In genomic region chr11:88009542-88010190, GRCm38 (mm10) we compare ENCODE assay signal across 7 mouse cellular contexts. TPM values are rescaled to one million over a fixed set of nuclear protein-coding genes. Genes with fewer than 3 reads are reported as not detected.
DNase-seq lines count a peak whose midpoint lies in the region; ATAC-seq and TF ChIP-seq lines count a peak whose summit lies in the region.

No protein-coding gene starts in this region.

- H3K27me3 ChIP-seq in forebrain, embryonic 15.5 days, result no peaks in the 10 kb centered on the region
- no peaks in the 10 kb centered on the region for H3K27me3 ChIP-seq in intestine, embryonic 15.5 days (replicated peaks)
- H3K27me3 ChIP-seq in lung, postnatal 0 days (replicated peaks; ENCODE audit: insufficient read depth, low read length), result no peaks in the 10 kb centered on the region

- H3K9ac ChIP-seq in forebrain, embryonic 15.5 days (replicated peaks), result no peak overlapping the region
- no peak overlapping the region for H3K9ac ChIP-seq in intestine, embryonic 15.5 days
- no peak overlapping the region for H3K9ac ChIP-seq in lung, postnatal 0 days (replicated peaks; ENCODE audit: low read depth)

- TF ChIP-seq EP300 in lung, postnatal 0 days (IDR thresholded peaks at IDR 0.05), result no peak

- H3K36me3 ChIP-seq in forebrain, embryonic 15.5 days, result no peaks in the 10 kb centered on the region
- no peaks in the 10 kb centered on the region for H3K36me3 ChIP-seq in intestine, embryonic 15.5 days
- no peaks in the 10 kb centered on the region for H3K36me3 ChIP-seq in lung, postnatal 0 days (ENCODE audit: insufficient read depth, low read length)

- ATAC-seq in forebrain, embryonic 15.5 days (replicated peaks), result peak; percentile 92
- peak; percentile 39; the same call in 1 of the 2 replicates for ATAC-seq in intestine, embryonic 15.5 days
- ATAC-seq in lung, postnatal 0 days, result no peak

- peak; percentile 51 for DNase-seq in testis, postnatal 10 days (ENCODE audit: low spot score)
- no peak for DNase-seq in testis, postnatal 14 days (ENCODE audit: low spot score)
- DNase-seq in lung, postnatal 0 days (ENCODE audit: low spot score), result no peak
- peak; percentile 60 for DNase-seq in right cerebral cortex, postnatal 4 days
- DNase-seq in gastrocnemius, adult 18-20 months (ENCODE audit: low spot score), result no peak

- peak overlapping the region; percentile 27 for H3K4me2 ChIP-seq in forebrain, embryonic 15.5 days (replicated peaks)
- peak overlapping the region; percentile 33 for H3K4me2 ChIP-seq in intestine, embryonic 15.5 days (replicated peaks)
- 0 out of 2 replicates have a peak overlapping the region, but pooled peaks have one; percentile 11 for H3K4me2 ChIP-seq in lung, postnatal 0 days (replicated peaks; ENCODE audit: low read depth, low read length)

- H3K27ac ChIP-seq in forebrain, embryonic 15.5 days (replicated peaks), result peak overlapping the region; percentile 46
- no peak overlapping the region for H3K27ac ChIP-seq in intestine, embryonic 15.5 days
- no peak overlapping the region for H3K27ac ChIP-seq in lung, postnatal 0 days (ENCODE audit: low read length)

- no peak for TF ChIP-seq CTCF in lung, postnatal 0 days (IDR thresholded peaks at IDR 0.05)

- 13% methylated on average over 16 of the region's 16 CpGs for WGBS in forebrain, embryonic 15.5 days
- WGBS in intestine, embryonic 15.5 days, result 22% methylated on average over 16 of the region's 16 CpGs
- 21% methylated on average over 16 of the region's 16 CpGs for WGBS in lung, postnatal 0 days

- H3K4me1 ChIP-seq in forebrain, embryonic 15.5 days, result peaks cover 19% of the 10 kb centered on the region
- peaks cover 9% of the 10 kb centered on the region for H3K4me1 ChIP-seq in intestine, embryonic 15.5 days (replicated peaks)
- no peaks in the 10 kb centered on the region for H3K4me1 ChIP-seq in lung, postnatal 0 days (ENCODE audit: insufficient read depth, low read depth, low read length)

- 0 out of 2 replicates have a peak overlapping the region, but pooled peaks have one; percentile 1 for H3K4me3 ChIP-seq in forebrain, embryonic 15.5 days
- H3K4me3 ChIP-seq in intestine, embryonic 15.5 days (replicated peaks), result no peak overlapping the region
- H3K4me3 ChIP-seq in lung, postnatal 0 days (ENCODE audit: low read depth, low read length), result no peak overlapping the region

- no peaks in the 10 kb centered on the region for H3K9me3 ChIP-seq in forebrain, embryonic 15.5 days
- no peaks in the 10 kb centered on the region for H3K9me3 ChIP-seq in intestine, embryonic 15.5 days
- H3K9me3 ChIP-seq in lung, postnatal 0 days (ENCODE audit: low read length), result no peaks in the 10 kb centered on the region

RNA-seq across cellular contexts. Expression of gene Dynll2, which starts 22.3 kb away (rescaled TPM):
- polyA plus RNA-seq in forebrain, embryonic 15.5 days (2015; fragmentation: Nextera tagmentation; extraction: Ambion mirVana), result 38.5 and 39.3 TPM in 2 replicates
- polyA plus RNA-seq in intestine, embryonic 15.5 days (2015; fragmentation: Nextera tagmentation; extraction: Ambion mirVana), result 27.7 and 27.8 TPM in 2 replicates
- 12.3 and 14.5 TPM in 2 replicates for polyA plus RNA-seq in lung, postnatal 0 days (2015; fragmentation: Nextera tagmentation; extraction: Ambion mirVana)
- total RNA-seq in gastrocnemius, adult 18-20 months (2021), result 100 to 1,000 TPM; 192 to 239 TPM

RNA-seq across cellular contexts. Expression of gene Srsf1, which starts 37.5 kb away (rescaled TPM):
- polyA plus RNA-seq in forebrain, embryonic 15.5 days (2015; fragmentation: Nextera tagmentation; extraction: Ambion mirVana), result 342 and 347 TPM in 2 replicates
- 237 and 244 TPM in 2 replicates for polyA plus RNA-seq in intestine, embryonic 15.5 days (2015; fragmentation: Nextera tagmentation; extraction: Ambion mirVana)
- polyA plus RNA-seq in lung, postnatal 0 days (2015; fragmentation: Nextera tagmentation; extraction: Ambion mirVana), result 88.1 and 111 TPM in 2 replicates
- 10 to 100 TPM; 53.7 to 75.2 TPM for total RNA-seq in gastrocnemius, adult 18-20 months (2021)

RNA-seq across cellular contexts. Expression of gene Vezf1, which starts 58.4 kb away (rescaled TPM):
- 60.6 and 61.4 TPM in 2 replicates for polyA plus RNA-seq in forebrain, embryonic 15.5 days (2015; fragmentation: Nextera tagmentation; extraction: Ambion mirVana)
- 30.4 and 32.4 TPM in 2 replicates for polyA plus RNA-seq in intestine, embryonic 15.5 days (2015; fragmentation: Nextera tagmentation; extraction: Ambion mirVana)
- 26.8 TPM in 2 replicates for polyA plus RNA-seq in lung, postnatal 0 days (2015; fragmentation: Nextera tagmentation; extraction: Ambion mirVana)
- total RNA-seq in gastrocnemius, adult 18-20 months (2021), result 10 to 100 TPM; 84.6 to 89.9 TPM

Comparison
In these comparisons a context has a peak if more than half of its experiments do, and no peak if none do; other contexts are left out.
1. DNase-seq: peak in testis, postnatal 10 days (single experiment) and right cerebral cortex, postnatal 4 days (single experiment); none in testis, postnatal 14 days (single experiment), lung, postnatal 0 days (single experiment) and gastrocnemius, adult 18-20 months (single experiment).
2. Peak in every context shown above with its lines, with median percentiles within 50 percentile points of each other: H3K4me2 ChIP-seq.